Mouse (Mus musculus): Measurements from ENCODE around the gene Mamld1. TPM values are rescaled to one million over a fixed set of nuclear protein-coding genes. Genes with fewer than 3 reads are reported as not detected.

Mamld1 gene
- polyA plus RNA-seq, 1 experiment = 4.2 TPM

DNA sequence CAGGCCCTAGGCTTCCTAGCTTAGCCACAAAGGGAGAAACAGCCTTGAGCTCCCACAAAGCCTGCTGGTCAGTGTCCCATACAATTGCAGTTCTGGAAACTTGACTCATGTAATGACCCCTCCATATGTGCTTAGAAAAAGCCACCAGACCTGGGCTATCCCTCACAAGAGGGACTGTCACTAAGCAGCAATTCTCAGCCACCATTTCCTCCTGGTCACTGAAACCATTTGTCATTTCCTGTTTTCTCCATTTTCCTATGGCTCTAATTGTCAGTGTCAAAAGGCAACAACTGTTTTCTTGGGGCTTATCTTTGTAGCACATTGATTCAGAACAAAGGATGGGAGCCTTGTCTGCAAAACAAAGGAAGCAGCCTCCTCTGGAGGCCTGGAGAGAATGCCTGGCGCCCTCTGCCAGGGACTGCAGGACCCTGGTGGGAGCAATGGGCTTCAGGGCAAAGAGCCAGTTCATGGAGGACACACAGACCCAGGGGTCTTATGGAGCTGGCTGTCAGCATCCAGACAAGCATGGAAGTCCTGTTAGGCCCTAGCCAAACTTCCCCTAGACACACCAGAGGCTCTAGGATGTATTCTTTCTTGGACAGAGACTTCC lies 99.5 kb downstream of the Mamld1 start:
- Histone ChIP-seq H3K27ac (ENCODE audit: control insufficient read depth, insufficient read depth, low read depth, low read length) (no peak overlapping the region), H3K36me3 (ENCODE audit: control insufficient read depth, insufficient read depth, low read length) (no peaks in the 10 kb centered on the region), H3K27me3 (ENCODE audit: control insufficient read depth, insufficient read depth, low read length) (no peaks in the 10 kb centered on the region)

GRCm38 (mm10) chrX:71150551-71151001 lies 100.5 kb downstream of the Mamld1 start:
- H3K27ac ChIP-seq (ENCODE audit: control insufficient read depth, insufficient read depth, low read depth, low read length) = no peak overlapping the region
- no peaks in the 10 kb centered on the region for H3K4me1 ChIP-seq (ENCODE audit: control insufficient read depth, insufficient read depth, low read length)
- H3K27me3 ChIP-seq (ENCODE audit: control insufficient read depth, insufficient read depth, low read length) = no peaks in the 10 kb centered on the region
- no peaks in the 10 kb centered on the region for H3K36me3 ChIP-seq (ENCODE audit: control insufficient read depth, insufficient read depth, low read length)
- no peak overlapping the region for H3K4me3 ChIP-seq (ENCODE audit: control insufficient read depth, low read depth, low read length)
- no peak for TF ChIP-seq POLR2A (IDR thresholded peaks at IDR 0.05; ENCODE audit: control insufficient read depth, low read depth, low read length)
- no peak for TF ChIP-seq CTCF (IDR thresholded peaks at IDR 0.05; ENCODE audit: control insufficient read depth, insufficient read depth, insufficient replicate concordance, low read depth, low read length)

More for the DNA sequence above, 99.5 kb downstream of the Mamld1 start:
- TF ChIP-seq CTCF (IDR thresholded peaks at IDR 0.05; ENCODE audit: control insufficient read depth, insufficient read depth, insufficient replicate concordance, low read depth, low read length) = no peak
- TF ChIP-seq POLR2A (IDR thresholded peaks at IDR 0.05; ENCODE audit: control insufficient read depth, low read depth, low read length) = no peak
- Histone ChIP-seq H3K4me1 (ENCODE audit: control insufficient read depth, insufficient read depth, low read length) (no peaks in the 10 kb centered on the region), H3K4me3 (ENCODE audit: control insufficient read depth, low read depth, low read length) (no peak overlapping the region)

- Histone ChIP-seq H3K4me1 (ENCODE audit: control insufficient read depth, insufficient read depth, low read length) (no peaks in the 10 kb centered on the region), H3K36me3 (ENCODE audit: control insufficient read depth, insufficient read depth, low read length) (no peaks in the 10 kb centered on the region), H3K27ac (ENCODE audit: control insufficient read depth, insufficient read depth, low read depth, low read length) (no peak overlapping the region), H3K4me3 (ENCODE audit: control insufficient read depth, low read depth, low read length) (no peak overlapping the region), H3K27me3 (ENCODE audit: control insufficient read depth, insufficient read depth, low read length) (no peaks in the 10 kb centered on the region)
- no peak for TF ChIP-seq CTCF (IDR thresholded peaks at IDR 0.05; ENCODE audit: control insufficient read depth, insufficient read depth, insufficient replicate concordance, low read depth, low read length)
- TF ChIP-seq POLR2A (IDR thresholded peaks at IDR 0.05; ENCODE audit: control insufficient read depth, low read depth, low read length) = no peak
Measured at GRCm38 (mm10) chrX:71181526-71181925, 131.5 kb downstream of the Mamld1 start.

GRCm38 (mm10) chrX:71183671-71184070 lies 133.6 kb downstream of the Mamld1 start:
- Histone ChIP-seq H3K27me3 (ENCODE audit: control insufficient read depth, insufficient read depth, low read length) (no peaks in the 10 kb centered on the region), H3K4me3 (ENCODE audit: control insufficient read depth, low read depth, low read length) (no peak overlapping the region), H3K27ac (ENCODE audit: control insufficient read depth, insufficient read depth, low read depth, low read length) (no peak overlapping the region; the same call in 1 of the 2 replicates), H3K36me3 (ENCODE audit: control insufficient read depth, insufficient read depth, low read length) (no peaks in the 10 kb centered on the region), H3K4me1 (ENCODE audit: control insufficient read depth, insufficient read depth, low read length) (no peaks in the 10 kb centered on the region)
- no peak for TF ChIP-seq CTCF (IDR thresholded peaks at IDR 0.05; ENCODE audit: control insufficient read depth, insufficient read depth, insufficient replicate concordance, low read depth, low read length)

GRCm38 (mm10) chrX:71186396-71186795 lies 136.3 kb downstream of the Mamld1 start:
- Histone ChIP-seq H3K27ac (ENCODE audit: control insufficient read depth, insufficient read depth, low read depth, low read length) (no peak overlapping the region), H3K27me3 (ENCODE audit: control insufficient read depth, insufficient read depth, low read length) (no peaks in the 10 kb centered on the region), H3K4me1 (ENCODE audit: control insufficient read depth, insufficient read depth, low read length) (no peaks in the 10 kb centered on the region), H3K36me3 (ENCODE audit: control insufficient read depth, insufficient read depth, low read length) (no peaks in the 10 kb centered on the region), H3K4me3 (ENCODE audit: control insufficient read depth, low read depth, low read length) (no peak overlapping the region)
- TF ChIP-seq POLR2A (IDR thresholded peaks at IDR 0.05; ENCODE audit: control insufficient read depth, low read depth, low read length) (no peak), CTCF (IDR thresholded peaks at IDR 0.05; ENCODE audit: control insufficient read depth, insufficient read depth, insufficient replicate concordance, low read depth, low read length) (no peak)

DNA sequence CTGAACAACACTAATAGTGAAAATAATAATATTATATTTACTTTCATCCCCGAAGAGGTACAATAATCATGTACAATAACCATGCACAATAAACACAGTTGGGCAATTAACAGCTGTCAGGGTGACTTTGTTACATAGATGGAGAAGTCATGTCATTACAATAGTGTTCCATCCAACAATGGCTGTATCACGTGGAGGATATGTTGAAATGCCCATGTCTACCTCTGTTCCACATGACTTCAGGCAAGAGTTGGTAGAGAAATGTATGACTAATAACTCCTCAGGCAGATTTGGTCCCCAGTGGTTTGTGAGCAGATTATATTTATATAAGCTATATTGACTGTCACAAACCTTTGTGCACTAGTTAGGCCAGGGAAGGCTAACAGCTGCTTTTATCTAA lies 154.7 kb downstream of the Mamld1 start:
- no peak for TF ChIP-seq CTCF (IDR thresholded peaks at IDR 0.05; ENCODE audit: control insufficient read depth, insufficient read depth, insufficient replicate concordance, low read depth, low read length)
- TF ChIP-seq POLR2A (IDR thresholded peaks at IDR 0.05; ENCODE audit: control insufficient read depth, low read depth, low read length) = no peak
- Histone ChIP-seq H3K4me3 (ENCODE audit: control insufficient read depth, low read depth, low read length) (no peak overlapping the region), H3K4me1 (ENCODE audit: control insufficient read depth, insufficient read depth, low read length) (no peaks in the 10 kb centered on the region), H3K36me3 (ENCODE audit: control insufficient read depth, insufficient read depth, low read length) (no peaks in the 10 kb centered on the region), H3K27me3 (ENCODE audit: control insufficient read depth, insufficient read depth, low read length) (no peaks in the 10 kb centered on the region), H3K27ac (ENCODE audit: control insufficient read depth, insufficient read depth, low read depth, low read length) (no peak overlapping the region)

Other genes with a start within 250 kb of the Mamld1 start
- gene Mtm1, start 160.5 kb downstream of the Mamld1 start, polyA plus RNA-seq (2012; rRNA removed) = 2.6 and 3.9 TPM in 2 replicates